Mouse (Mus musculus): Measurements from ENCODE around the gene Dcaf10. TPM values are rescaled to one million over a fixed set of nuclear protein-coding genes. Genes with fewer than 3 reads are reported as not detected.
"Not testable (repeated sequence)": the region's sequence is repeated elsewhere in the genome, so short reads cannot be mapped to it uniquely, and the experiment has no call there.

The Dcaf10 gene
- polyA plus RNA-seq (2017; shearing (Covaris generic)): 1 to 10 TPM; 2.0 to 2.4 (median 2.2) TPM

DNA sequence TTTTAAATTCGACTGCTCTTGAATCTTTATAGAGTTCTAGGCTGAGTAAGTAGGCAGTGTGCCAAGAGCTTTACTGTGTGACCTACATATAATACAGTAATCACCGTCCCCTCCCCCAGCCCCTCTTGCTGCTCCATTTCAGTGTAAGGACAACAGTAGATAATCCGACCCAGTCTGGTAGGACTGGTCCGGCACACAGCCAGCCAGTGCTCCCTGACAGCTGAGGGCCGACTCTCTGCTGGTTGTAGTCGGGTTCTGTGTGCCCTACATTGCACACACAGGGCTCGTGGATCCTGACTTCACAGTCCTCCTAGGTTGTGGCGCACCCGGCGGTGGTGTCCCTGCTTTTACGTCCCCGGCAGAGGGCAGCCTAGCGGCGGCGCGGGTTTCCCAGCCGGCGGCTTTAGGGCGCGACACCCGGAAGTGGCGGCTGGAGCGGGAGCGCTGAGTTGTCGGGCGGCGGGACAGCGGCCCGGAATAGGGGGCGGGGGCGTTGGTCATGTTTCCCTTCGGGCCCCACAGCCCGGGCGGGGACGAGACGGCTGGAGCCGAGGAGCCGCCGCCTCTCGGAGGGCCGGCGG, at the start of gene Dcaf10:
Gene Dcaf10 (plus strand): TSS at position 433 of the 581 bp plus-strand sequence.
- ATAC-seq: peak; percentile 85

DNA sequence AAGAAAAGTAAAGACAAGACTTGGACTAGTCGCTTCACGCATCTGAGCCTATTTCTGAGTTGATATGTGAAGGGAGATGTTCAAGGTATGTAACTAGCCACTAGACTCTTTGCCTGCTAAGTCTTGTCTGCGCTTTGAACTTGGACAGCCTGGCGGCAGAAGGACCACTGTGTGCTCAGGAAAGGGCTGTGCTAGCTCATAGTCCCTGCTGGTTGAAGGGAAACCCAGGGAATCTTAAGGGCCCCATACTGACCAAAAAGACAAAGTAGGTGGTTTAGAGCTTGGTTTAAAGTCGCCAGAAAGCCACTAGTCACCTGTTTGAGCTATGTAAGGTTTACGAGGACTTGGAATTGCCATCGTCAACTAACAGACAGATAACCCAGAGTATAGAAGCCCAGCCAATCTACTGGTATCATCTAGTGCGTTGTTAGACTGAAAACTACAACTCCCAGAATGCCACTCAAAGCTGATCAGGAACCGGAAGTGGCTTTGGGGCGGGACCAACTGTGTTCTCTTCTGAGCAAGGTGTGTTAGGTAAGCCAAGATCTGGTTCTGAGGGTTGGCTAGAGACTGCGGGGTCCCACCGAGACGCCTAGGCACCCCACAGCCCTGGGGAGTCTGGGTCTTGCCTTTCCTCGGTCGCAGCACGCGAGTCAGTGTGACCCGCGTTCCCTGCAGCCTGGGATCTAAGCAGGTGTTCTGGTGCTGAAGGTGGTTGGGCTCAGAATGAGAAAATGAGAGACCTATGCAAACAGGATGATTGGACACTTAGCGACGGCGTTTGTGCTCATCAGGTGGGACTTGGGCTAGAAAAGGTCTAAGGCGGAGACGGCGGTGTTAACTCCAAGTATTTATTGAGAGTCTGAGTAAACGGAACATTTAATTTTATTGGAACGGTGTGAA, 45.0 kb upstream of the Dcaf10 start, which contains the start of gene Trmt10b:
Gene Trmt10b (plus strand): TSS at position 466 of the 903 bp plus-strand sequence.
- ATAC-seq: peak; percentile 100

DNA sequence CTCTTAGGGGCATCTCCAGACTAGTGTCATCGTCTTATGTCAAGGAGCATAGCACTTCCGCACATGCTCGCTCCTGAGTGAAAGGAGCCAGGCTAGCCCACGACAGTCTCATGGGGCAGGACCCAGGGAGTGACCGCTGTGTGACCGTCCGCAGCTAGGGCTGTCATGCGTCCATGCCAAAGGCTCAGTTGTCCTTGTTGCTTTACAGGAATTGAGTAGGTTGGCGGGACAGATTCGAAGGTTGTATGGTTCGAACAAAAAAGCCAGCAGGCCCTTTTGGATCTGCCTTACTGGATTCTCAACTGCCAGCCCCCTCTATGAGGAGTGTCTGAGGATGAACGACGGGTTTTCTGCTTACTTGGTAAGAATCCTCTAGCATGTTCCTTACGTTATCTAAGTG, 36.4 kb upstream of the Dcaf10 start:
- no peak for ATAC-seq

DNA sequence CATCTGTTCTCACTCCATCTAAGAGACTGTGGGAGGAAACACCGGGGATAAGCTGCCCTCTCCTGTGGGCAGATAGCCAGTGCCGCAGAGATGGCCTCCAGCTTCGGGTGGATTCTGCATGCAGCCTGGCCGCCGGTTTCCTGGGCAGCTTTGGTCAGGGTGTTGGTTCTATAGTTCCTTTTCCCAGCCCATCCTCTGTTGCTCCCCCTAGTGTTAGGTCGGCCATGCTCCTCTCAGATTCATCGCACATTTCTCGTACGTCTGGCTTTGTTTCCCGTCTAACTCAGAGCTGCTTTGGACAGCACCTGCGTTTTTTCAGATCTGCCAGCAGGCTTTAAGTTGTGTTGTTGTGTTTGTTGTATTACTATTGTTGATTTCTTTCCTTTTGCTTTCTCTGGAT, 33.9 kb upstream of the Dcaf10 start:
- ATAC-seq: no peak

DNA sequence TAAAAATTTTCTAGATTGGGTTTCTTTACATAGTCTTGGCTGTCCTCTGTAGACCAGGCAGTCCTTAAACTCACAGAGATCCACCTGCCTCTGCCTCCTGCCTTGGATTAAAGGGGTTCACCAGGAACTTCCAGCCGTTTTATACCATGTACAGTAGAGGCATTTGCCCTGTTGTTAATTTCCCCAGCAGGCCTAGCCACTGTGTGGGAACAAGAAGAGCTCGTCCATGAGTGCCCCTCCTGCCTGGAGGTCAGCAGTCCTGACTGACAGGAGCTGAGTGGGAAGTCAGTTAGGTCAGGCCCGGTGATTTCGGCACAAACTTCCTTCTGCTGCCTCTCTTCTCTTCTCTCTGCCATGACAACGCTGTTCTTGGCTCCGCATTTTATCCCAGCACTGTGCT, 33.3 kb upstream of the Dcaf10 start:
- ATAC-seq: no peak

DNA sequence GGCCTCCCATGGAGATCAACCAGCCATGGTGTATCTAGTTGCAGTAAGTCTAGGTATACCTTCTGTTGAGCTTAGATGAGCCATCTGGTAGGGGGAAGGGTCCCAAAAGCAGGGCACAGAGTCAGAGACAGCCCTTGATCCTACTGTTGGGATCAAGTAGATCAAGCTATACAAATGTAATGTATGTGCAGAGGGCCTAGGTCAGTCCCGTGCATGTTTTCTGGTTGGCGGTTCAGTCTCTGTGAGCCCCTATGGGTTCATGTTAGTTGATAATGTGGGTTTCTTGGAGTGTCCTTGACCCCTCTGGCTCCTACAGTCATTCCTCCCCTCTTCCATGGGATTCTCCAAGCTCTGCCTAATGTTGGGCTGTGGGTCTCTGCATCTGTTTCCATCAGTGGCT, 30.8 kb upstream of the Dcaf10 start:
- ATAC-seq: no peak

DNA sequence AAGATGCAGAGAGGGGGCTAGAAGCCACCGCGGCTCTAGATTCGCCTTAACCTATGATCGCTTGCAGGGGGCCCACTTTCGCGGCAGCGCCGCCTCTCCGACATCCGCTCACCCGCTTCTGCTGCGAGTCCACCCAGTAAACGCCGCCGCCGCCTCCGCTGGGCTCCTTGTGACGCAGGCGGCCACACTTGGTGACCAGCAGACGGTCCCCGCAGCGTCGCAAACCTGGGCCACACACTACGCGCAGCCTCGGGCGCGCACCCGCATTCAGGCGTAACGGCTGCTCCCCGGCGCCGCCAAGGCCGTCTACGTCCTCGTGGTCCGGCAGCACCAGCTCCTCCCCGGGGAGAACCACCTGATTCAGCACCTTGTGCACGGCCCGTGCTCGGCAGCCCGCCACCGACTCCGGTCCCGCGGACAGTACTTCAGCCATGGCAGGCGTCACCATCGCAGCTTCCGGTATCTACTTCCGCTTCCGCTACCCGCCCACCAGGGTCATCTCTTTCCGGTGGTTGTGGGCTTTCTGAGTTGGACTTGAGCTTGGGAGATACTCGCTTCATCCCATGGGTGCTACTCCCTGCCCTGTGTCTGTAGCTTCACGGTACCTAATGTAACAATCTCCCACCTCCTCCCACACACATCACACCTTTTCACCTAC, 21.6 kb upstream of the Dcaf10 start:
- peak; percentile 95 for ATAC-seq

DNA sequence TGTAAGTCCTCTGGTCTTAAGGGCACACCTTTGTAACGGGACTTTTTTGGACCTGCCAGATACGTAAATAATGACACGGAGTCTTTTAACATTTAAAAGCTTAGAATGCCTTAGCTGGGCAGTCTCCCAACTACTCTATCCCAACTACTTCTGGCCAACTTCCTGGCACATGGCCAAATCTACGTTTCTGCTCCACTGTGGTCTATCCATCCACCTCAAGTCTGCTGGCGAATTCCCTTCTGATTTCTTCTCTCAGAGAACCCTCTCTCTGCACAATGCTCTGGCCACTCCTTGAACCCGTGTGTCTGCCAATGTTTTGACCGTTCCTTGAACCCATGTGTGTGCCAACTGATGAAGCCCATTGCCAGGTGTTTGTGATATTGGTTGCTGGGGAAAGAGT, 10.8 kb upstream of the Dcaf10 start:
- ATAC-seq: no peak

DNA sequence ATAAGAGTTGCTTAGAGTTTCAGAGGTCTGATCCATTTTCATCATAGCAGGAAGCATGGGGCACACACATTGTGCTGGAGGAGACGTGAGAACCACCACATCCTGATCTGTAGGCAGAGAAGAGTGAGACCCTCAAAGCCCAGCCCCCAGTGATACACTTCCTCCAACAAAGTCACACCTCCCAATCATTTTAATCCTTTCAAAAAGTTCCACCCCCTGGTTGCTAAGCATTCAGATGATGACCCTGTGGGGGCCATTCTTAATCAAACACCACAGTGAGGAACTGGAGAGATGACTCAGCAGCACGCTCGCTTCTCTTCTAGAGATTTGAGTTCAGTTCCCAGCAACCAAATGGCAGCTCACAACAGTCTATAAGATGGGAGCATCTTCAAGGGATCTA, 9.4 kb upstream of the Dcaf10 start:
- ATAC-seq: no peak

DNA sequence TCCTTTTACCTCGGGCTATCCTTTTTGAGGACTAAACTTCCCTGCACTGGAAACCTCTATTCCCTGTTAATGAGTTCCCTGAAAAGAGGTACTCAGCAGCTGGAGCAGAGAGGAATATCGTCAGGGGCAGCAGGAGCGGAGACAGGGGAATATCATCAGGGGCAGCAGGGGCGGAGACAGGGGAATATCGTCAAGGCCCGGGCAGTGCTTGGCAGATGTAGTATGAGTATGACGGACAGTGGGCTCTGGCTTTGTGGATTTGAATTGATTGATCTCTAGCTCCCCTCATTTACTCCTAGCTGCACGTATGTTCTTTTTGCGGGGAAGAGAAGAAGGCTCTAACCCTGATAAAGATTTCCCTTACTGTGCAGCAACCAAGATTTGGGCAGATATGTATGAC, 675 bp upstream of the Dcaf10 start:
- no peak for ATAC-seq

DNA sequence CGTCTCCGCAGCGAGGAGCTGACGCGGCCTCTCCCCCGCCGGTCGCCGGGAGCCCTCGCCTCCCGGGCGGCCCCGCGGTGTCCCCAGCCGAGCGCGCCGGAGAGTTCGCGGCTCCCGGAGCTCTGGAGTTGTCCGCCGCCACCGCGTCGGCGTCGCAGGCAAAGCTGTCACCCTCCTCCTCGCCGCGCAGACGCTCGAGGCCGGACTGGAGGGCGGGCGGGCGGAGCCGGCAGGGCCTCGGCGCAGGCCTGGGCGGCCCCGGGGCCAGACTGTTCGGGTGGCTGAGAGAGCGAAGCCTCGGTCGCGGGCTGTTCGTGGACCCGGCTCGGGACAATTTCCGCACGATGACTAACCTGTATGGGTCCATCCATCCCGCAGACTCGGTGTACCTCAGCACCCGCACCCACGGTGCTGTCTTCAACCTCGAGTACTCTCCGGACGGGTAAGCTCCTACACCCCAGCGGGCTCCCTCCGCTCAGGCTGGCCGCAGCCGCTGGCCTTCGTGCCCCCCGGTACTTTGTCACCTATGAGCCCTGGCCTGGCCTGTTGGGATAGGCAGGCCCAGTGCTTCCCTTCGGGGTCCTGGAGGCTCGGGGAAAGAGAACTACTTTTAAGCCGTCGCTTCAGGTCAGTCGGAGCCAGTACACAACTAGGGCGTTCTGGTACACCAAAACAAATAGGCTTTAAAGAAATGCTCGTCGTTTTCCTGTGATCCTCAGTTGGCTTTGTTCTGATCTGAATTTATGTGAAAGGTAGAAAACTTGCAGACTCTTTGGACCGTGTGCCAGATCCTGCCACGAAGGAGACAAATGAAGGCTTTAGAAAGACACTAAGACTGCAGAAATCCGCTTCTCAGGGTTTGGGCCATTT, 620 bp downstream of the Dcaf10 start, which contains the start of gene Exosc3:
Gene Exosc3 (minus strand): TSS at position 447 of the 870 bp plus-strand sequence.
- ATAC-seq: peak; percentile 51

DNA sequence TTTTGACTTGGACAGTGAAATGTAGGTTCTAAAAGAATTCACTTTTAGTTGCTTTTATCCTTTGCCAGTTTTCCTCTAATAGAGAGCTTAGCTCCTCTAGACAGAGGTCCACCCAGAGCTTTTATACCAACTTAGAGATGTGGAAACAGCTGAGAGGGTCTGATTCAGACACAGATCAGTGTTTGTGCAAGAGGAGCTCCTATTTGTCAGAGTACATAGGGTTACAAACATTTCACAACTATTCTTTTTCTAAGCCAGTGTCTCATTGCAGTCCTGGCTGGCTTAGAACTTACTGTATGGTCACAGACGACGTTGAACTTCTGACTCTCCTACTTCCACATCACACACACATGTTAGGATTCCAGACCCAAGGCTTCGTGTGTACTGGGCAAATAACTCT, 14.8 kb downstream of the Dcaf10 start:
- ATAC-seq: no peak

DNA sequence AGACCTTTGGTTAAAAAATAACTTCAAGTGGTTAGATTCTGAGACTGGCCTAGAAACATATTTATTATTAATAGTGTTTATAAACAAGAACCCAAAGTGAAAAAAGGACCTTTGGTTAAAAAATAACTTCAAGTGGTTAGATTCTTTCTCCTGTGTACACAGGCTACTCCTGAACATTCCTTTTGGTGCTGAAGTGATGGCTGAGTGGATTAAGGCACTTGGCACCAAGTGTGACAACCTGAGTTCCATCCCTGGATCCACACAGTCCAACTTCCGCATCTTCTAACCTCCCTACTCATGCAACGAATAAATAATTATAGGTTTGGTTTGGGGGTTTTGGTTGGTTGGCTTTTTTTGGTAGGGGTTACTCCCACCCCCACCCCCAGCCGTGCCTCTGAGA, 29.4 kb downstream of the Dcaf10 start:
- ATAC-seq: no peak

DNA sequence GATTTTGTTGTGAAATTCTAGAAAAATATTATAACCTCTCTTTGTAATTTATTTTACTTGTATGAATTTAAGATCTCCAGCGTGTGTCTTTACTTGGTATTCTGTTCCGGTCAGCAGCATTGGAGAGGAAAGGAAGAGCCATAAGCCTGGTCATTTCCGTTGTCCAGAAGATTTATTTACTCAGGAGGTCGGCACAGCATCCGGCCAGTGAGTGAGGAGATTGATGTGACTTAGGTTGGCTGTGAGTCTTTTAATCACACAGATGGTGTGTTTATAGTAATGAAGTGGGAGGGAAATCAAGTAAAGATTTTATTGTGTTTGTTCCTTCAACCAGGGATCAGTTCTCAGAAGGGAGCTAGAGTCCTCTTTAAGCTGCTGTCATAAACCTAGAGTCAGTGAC, 33.0 kb downstream of the Dcaf10 start:
- ATAC-seq: no peak

DNA sequence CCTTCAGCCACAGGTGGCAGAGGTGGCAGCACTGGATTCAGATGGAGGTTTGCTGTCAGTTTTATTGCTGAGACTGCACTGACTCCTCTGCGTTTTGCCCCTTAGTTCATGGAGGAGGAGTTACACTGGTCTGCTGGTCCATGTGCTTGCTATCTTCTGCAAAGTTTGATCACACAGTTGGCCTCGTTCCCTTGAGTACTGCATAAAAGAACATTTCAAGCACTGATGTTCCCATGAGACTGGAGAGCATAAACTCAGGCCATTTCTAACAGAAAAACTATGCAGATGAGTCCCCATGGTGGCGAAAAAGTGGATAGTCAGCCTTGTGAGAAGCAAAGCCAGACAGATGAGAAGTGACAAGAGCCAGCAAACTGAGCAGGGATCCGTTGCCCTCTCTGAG, 34.7 kb downstream of the Dcaf10 start:
- ATAC-seq: no peak

DNA sequence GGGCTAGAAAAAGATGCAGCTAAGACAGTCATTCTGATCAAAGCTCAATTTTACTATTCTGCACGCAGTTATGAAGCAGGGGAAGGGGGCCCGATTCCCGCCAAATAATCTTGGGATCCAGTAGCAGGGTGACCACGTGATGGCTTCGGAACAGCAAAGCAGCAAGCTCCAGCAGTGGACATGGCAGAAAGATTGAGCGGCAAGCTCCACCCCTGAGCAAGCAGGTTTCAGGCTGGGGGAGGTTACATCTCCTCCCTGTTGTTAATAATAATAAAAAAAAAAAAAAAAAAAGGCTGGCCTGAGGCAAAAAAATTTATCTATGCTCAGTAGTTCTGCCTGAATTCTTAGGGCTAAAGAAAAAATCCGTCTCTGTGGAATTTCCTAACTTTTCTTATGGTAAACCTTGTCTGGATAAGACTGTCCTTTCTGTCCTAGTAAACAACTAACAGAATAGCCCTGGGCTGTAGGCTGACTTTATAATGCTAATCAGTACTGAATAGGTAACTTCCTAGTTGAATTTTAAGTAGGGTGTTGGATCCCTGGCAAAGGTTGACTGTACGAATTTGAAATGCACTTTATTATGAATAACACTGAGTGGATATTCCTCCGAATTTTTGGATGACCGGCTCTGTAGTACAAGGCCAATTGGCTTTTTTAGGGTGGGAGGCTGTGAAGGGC, 39.1 kb downstream of the Dcaf10 start:
- ATAC-seq: not testable (repeated sequence)

DNA sequence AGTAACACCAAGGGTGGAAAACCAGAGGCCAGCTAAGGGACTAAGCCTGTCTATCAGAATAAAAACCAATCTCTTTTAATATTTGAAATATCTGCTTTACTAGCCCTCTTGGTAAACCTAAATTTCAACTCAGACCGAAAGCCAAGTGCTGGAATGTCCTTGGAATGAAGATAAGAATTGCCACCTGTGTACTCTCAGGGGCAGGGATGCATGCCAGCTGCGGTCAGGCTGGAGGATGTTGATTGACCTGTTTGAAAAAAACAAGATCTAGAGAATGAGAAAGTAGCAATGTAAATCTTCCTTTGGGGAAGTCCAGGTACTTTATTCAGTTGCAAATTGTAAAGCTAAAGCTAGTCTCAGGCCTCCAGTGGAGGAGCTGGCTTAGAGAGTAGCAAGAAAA, 40.2 kb downstream of the Dcaf10 start:
- ATAC-seq: not testable (repeated sequence)

DNA sequence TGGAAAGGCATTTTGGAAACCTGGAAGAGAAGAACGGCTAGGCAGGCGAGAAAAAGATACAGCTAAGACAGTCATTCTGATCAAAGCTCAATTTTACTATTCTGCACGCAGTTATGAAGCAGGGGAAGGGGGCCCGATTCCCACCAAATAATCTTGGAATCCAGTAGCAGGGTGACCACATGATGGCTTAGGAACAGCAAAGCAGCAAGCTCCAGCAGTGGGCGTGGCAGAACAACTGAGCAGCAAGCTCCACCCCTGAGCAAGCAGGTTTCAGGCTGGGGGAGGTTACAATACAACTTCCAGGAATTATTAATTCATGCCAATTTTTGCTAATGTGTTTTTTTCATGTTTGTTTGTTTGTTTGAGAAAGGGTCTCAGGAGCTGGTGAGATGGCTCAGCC, 45.4 kb downstream of the Dcaf10 start:
- ATAC-seq: not testable (repeated sequence)

DNA sequence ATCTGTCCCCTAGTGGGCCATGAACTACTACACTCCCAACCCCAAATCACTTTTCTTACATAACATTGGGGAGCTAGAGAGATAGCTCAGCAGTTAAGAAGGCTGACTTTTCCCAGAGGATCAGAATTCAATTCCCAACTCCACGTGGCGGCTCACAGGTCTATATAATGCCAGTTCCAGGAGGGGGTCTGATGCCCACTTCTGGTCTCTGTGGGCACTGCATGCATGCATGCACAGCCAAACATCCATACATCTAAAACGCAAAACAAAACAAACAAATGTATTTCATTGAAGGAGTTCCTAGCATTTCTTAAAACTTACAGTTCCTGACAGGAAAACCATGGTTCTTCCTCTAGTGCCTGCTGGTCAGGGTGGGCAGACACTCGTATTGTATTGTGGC, 50.2 kb downstream of the Dcaf10 start:
- no peak for ATAC-seq

DNA sequence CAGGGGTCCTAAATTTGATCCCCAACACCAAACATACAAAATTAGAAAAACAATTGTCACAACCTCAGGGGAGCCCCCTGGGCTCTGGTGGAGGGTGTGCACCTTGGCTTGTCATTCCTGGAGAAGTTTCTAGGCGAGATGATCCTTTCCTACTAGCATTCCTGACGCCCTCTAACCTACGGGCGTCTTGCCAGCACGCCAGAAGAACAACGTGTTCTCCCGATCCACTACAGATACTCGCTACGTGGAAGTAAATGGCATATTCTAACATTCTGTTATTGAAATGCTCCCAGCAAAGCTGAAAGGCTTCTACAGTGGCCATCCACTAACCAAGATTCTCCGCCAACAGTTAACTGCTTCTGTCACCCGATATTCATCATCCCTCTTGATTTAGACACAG, 50.7 kb downstream of the Dcaf10 start:
- no peak for ATAC-seq

DNA sequence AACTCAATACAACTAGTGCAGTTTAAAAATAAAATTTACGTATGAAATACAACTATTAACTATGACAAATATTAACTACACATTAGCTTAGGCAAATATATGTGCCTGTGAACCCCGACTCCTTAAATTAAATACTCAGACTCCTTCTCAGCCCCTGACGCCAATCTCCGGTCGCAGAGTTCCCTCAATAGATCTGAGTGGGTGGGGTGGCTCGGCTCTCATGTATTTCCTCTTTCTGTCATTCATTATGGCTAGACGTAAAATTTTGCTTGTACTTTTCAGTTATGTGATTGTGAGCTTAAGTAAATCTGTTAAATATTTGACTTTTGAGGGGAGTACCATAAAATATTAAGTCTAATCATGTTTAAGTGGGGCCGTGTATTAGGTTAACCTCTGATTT, 51.1 kb downstream of the Dcaf10 start:
- no peak for ATAC-seq

DNA sequence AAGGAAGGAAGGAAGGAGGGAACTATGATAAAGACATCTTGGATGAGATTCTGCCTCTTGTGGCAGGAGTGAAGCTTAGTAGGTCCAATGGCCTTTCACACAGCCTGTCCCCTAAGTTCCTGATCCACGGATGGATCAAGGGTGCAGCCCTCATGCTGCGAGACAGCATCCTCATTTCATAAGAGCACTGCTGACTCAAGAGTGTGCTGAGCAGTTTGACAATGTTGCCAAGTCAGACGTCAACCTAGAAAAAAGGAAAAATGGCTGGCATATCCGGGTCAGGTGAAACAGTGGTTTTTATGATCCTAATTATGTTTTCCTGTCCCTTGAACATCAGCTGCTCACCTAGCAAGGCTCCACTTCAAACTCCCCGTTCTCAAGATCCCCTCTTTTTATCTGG, 51.8 kb downstream of the Dcaf10 start:
- ATAC-seq: no peak
